Mouse (Mus musculus) C2C12 (cell line): ENCODE results near the gene Scd2. TPM values are rescaled to one million over a fixed set of nuclear protein-coding genes. Genes with fewer than 3 reads are reported as not detected.

ENCODE experiments used
- H3K27me3 ChIP-seq: one replicate; pipeline ENCODE4 v1.6.1; 2011; ENCODE audit not compliant: control insufficient read depth, insufficient read depth, insufficient read length
- H3K36me3 ChIP-seq: one replicate; pipeline ENCODE4 v1.6.1; 2011; ENCODE audit not compliant: control insufficient read depth, insufficient read depth
- H3K4me3 ChIP-seq: one replicate; pipeline ENCODE4 v1.5.1; 2011; ENCODE audit warnings: mild to moderate bottlenecking, control low read depth; ENCODE audit not compliant: poor library complexity, insufficient read depth, severe bottlenecking
- H3K79me2 ChIP-seq: one replicate; pipeline ENCODE4 v1.6.1; 2011; ENCODE audit not compliant: control insufficient read depth, insufficient read depth
- H3K79me3 ChIP-seq: one replicate; pipeline ENCODE4 v1.6.1; 2011; ENCODE audit warnings: low read depth, control low read depth
- H3ac ChIP-seq: one replicate; pipeline ENCODE3; 2011; ENCODE audit warnings: low read depth; ENCODE audit not compliant: control insufficient read depth, insufficient read length
- CEBPB ChIP-seq: IDR thresholded peaks from one replicate; pipeline ENCODE4 v1.6.1; 2011; ENCODE audit warnings: low read depth, mild to moderate bottlenecking, control low read depth, moderate library complexity
- CTCF ChIP-seq: IDR thresholded peaks from one replicate; pipeline ENCODE4 v1.5.1; 2011; ENCODE audit not compliant: control insufficient read depth, insufficient read depth, insufficient read length
- FOSL1 ChIP-seq: IDR thresholded peaks from one replicate; pipeline ENCODE4 v1.8.0; 2011; ENCODE audit warnings: mild to moderate bottlenecking, low read length; ENCODE audit not compliant: poor library complexity, insufficient read depth, severe bottlenecking
- MAX ChIP-seq: IDR thresholded peaks from one replicate; pipeline ENCODE4 v1.6.1; 2011; ENCODE audit warnings: mild to moderate bottlenecking, control low read depth
- MYOD1 ChIP-seq: IDR thresholded peaks from one replicate; pipeline ENCODE4 v1.6.1; 2011; ENCODE audit warnings: low read depth; ENCODE audit not compliant: control insufficient read depth, insufficient read length
- MYOG ChIP-seq: IDR thresholded peaks from one replicate; pipeline ENCODE4 v1.6.1; 2011; ENCODE audit not compliant: control insufficient read depth, insufficient read length; ENCODE audit errors: extremely low read depth
- USF1 ChIP-seq: IDR thresholded peaks from one replicate; pipeline ENCODE4 v1.6.1; 2011; ENCODE audit warnings: low read depth, mild to moderate bottlenecking, control low read depth, moderate library complexity
- polyA plus RNA-seq: library from polyadenylated mRNA; unstranded; fragments of >200 nt; fragmentation: generic; extraction: Trizol; gene quantifications from one replicate; pipeline ENCODE4 v1.2.1, GENCODE M21; 2012; ENCODE audit warnings: missing spikeins

The Scd2 gene
- polyA plus RNA-seq, 1 experiment: 144 TPM

GRCm38 (mm10) chr19:44301671-44302305 lies 8.3 kb downstream of the Scd2 start:
- H3ac ChIP-seq: no peak overlapping the region
- peaks cover 98% of the 10 kb centered on the region for H3K36me3 ChIP-seq
- H3K79me3 ChIP-seq: peaks cover 71% of the 10 kb centered on the region
- H3K79me2 ChIP-seq: peaks cover 97% of the 10 kb centered on the region
- H3K27me3 ChIP-seq: no peaks in the 10 kb centered on the region
- no peak for TF ChIP-seq MAX
- TF ChIP-seq MYOG: no peak
- TF ChIP-seq CTCF: no peak
- TF ChIP-seq CEBPB: no peak
- TF ChIP-seq FOSL1: no peak
- no peak for TF ChIP-seq MYOD1
- no peak for TF ChIP-seq USF1
- H3K4me3 ChIP-seq: no peak overlapping the region

GRCm38 (mm10) chr19:44302901-44303300 lies 9.4 kb downstream of the Scd2 start:
- Histone ChIP-seq H3K27me3 (no peaks in the 10 kb centered on the region), H3K79me3 (peaks cover 64% of the 10 kb centered on the region), H3K4me3 (no peak overlapping the region), H3K79me2 (peaks cover 97% of the 10 kb centered on the region), H3K36me3 (peaks cover 98% of the 10 kb centered on the region), H3ac (no peak overlapping the region)
- TF ChIP-seq MYOG: no peak
- TF ChIP-seq MAX: no peak
- TF ChIP-seq MYOD1: no peak
- no peak for TF ChIP-seq FOSL1
- no peak for TF ChIP-seq CEBPB

DNA sequence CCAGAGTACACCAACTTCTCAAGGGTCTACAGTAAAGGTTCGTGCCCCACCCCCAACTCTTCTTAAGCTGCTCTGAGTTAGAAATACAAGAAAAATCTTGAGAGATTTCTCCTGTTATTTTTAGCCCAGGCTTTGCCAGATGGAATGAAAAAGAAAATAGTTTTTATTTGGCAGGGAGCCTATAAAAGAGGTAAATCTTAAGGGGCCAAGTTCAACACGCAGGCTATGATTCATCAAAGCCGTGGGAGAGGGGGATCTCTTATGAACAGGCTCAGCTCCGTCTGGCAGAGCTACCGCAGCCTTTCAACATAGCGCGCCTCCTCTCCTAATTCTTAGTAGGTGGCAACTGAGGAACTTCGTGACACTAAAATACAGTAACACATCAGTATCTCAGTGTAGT lies 10.0 kb downstream of the Scd2 start:
- no peak overlapping the region for H3ac ChIP-seq
- H3K79me2 ChIP-seq: peaks cover 93% of the 10 kb centered on the region
- TF ChIP-seq MYOD1 (no peak), USF1 (no peak), FOSL1 (no peak), CEBPB (no peak), CTCF (no peak), MYOG (no peak), MAX (no peak)
- no peaks in the 10 kb centered on the region for H3K27me3 ChIP-seq
- H3K4me3 ChIP-seq: no peak overlapping the region
- H3K36me3 ChIP-seq: peaks cover 96% of the 10 kb centered on the region
- peaks cover 58% of the 10 kb centered on the region for H3K79me3 ChIP-seq

GRCm38 (mm10) chr19:44304419-44304818 lies 10.9 kb downstream of the Scd2 start:
- no peak overlapping the region for H3K4me3 ChIP-seq
- H3K79me3 ChIP-seq: peaks cover 50% of the 10 kb centered on the region
- TF ChIP-seq USF1 (no peak), MYOG (no peak), FOSL1 (no peak), MYOD1 (no peak), MAX (no peak), CTCF (no peak), CEBPB (no peak)
- H3K27me3 ChIP-seq: no peaks in the 10 kb centered on the region
- H3K36me3 ChIP-seq: peaks cover 96% of the 10 kb centered on the region
- H3ac ChIP-seq: no peak overlapping the region
- peaks cover 83% of the 10 kb centered on the region for H3K79me2 ChIP-seq

DNA sequence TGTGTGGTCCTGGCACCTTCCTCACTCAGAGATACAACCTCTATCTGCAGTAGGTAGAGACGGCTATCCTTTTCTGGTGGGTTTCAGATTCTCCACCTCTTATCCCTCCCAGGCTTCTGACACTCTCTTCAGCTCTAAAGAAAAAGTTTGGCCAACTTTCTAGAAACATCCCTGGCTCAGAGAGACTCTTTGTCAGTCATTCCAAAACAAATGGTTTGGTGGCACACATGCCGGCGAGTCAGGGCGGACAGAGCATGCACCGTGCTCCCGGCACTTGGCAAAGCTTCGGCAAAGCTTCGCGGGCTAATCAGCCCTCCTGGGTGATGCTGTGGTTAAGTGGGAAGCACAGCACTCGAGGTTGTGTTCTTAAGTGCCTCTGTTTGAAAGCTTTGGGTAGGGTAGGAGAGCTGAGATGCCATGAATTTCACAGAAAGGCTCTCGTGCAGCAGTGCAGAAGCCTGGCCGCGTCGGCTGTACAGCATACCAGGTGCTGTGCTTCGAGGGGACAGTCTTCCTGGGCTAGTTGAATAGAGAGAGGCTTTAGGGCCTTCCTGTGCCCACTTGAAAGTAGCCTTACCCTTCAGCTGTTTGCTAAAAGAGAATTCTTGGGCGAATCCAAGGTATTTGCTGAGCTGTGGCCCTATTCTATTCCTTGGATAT lies 11.5 kb downstream of the Scd2 start:
- Histone ChIP-seq H3K79me3 (peaks cover 47% of the 10 kb centered on the region), H3K36me3 (peaks cover 93% of the 10 kb centered on the region), H3K4me3 (no peak overlapping the region), H3ac (no peak overlapping the region), H3K79me2 (peaks cover 78% of the 10 kb centered on the region), H3K27me3 (no peaks in the 10 kb centered on the region)
- TF ChIP-seq CTCF (no peak), FOSL1 (no peak), USF1 (no peak), MYOD1 (no peak), CEBPB (no peak), MYOG (no peak), MAX (no peak)

DNA sequence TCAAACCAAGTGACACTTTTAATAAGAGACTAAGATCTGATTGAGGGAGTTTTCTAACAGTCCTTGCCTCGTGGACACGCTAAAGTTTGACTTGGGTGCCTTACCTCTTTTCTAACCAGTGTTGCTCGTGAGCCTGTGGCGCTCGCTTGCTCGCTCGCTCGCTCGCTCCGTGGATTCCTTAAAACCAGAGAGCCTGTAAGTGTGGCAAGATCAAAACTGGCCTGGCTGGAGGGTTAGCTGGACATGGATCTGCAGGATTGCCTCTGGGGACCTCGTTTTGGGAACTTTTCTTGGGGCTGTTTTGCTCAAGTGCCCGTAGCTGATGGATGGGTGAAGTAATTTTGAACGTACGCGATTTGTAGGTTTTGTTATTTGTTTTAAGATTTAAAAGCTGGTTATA lies 12.2 kb downstream of the Scd2 start:
- Histone ChIP-seq H3K79me3 (peaks cover 40% of the 10 kb centered on the region), H3K27me3 (no peaks in the 10 kb centered on the region), H3K36me3 (peaks cover 86% of the 10 kb centered on the region), H3K79me2 (peaks cover 71% of the 10 kb centered on the region), H3K4me3 (no peak overlapping the region), H3ac (no peak overlapping the region)
- no peak for TF ChIP-seq USF1
